Mouse (Mus musculus): Measurements from ENCODE around the gene Nprl3.

Nprl3 gene

GRCm38 (mm10) chr11:32224468-32225139 lies 42.9 kb downstream of the Nprl3 start:
- peak; percentile 74 for DNase-seq (ENCODE audit: low spot score)

GRCm38 (mm10) chr11:32223297-32223967 lies 44.1 kb downstream of the Nprl3 start:
- DNase-seq (ENCODE audit: low spot score), result no peak

GRCm38 (mm10) chr11:32222570-32223194 lies 44.8 kb downstream of the Nprl3 start:
- DNase-seq (ENCODE audit: low spot score), result no peak

- DNase-seq (ENCODE audit: low spot score), result peak; percentile 75
Observed at GRCm38 (mm10) chr11:32221951-32222409, 45.5 kb downstream of the Nprl3 start, which contains the start of gene Rhbdf1. Gene Rhbdf1 (minus strand): TSS chr11:32222300.

GRCm38 (mm10) chr11:32221225-32221950 lies 46.1 kb downstream of the Nprl3 start:
- peak; percentile 59 for DNase-seq (ENCODE audit: low spot score)

- DNase-seq (ENCODE audit: low spot score), result no peak
Observed at GRCm38 (mm10) chr11:32220607-32221224, 46.8 kb downstream of the Nprl3 start.

- no peak for DNase-seq (ENCODE audit: low spot score)
Observed at GRCm38 (mm10) chr11:32219287-32219686, 48.2 kb downstream of the Nprl3 start.

GRCm38 (mm10) chr11:32218501-32219050 lies 48.9 kb downstream of the Nprl3 start:
- DNase-seq (ENCODE audit: low spot score), result no peak

- DNase-seq (ENCODE audit: low spot score), result peak; percentile 63
Observed at GRCm38 (mm10) chr11:32216851-32217250, 50.7 kb downstream of the Nprl3 start.

- no peak for DNase-seq (ENCODE audit: low spot score)
Observed at GRCm38 (mm10) chr11:32215372-32216162, 51.9 kb downstream of the Nprl3 start.

GRCm38 (mm10) chr11:32210623-32211022 lies 56.9 kb downstream of the Nprl3 start:
- no peak for DNase-seq (ENCODE audit: low spot score)

- DNase-seq (ENCODE audit: low spot score), result peak; percentile 93
Observed at GRCm38 (mm10) chr11:32205058-32205873, 62.2 kb downstream of the Nprl3 start, which contains the start of gene Snrnp25. Gene Snrnp25 (plus strand): TSS chr11:32205415.

GRCm38 (mm10) chr11:32201922-32202685 lies 65.4 kb downstream of the Nprl3 start:
- no peak for DNase-seq (ENCODE audit: low spot score)

GRCm38 (mm10) chr11:32200992-32201391 lies 66.5 kb downstream of the Nprl3 start:
- peak; percentile 0 for DNase-seq (ENCODE audit: low spot score)

- peak; percentile 3 for DNase-seq (ENCODE audit: low spot score)
Observed at GRCm38 (mm10) chr11:32200075-32200601, 67.4 kb downstream of the Nprl3 start, which contains the start of gene Il9r. Gene Il9r (minus strand): TSS chr11:32200279.

GRCm38 (mm10) chr11:32199230-32199629 lies 68.3 kb downstream of the Nprl3 start:
- peak; percentile 2 for DNase-seq (ENCODE audit: low spot score)

GRCm38 (mm10) chr11:32198256-32198955 lies 69.1 kb downstream of the Nprl3 start:
- DNase-seq (ENCODE audit: low spot score), result peak; percentile 1

GRCm38 (mm10) chr11:32197766-32198165 lies 69.7 kb downstream of the Nprl3 start:
- no peak for DNase-seq (ENCODE audit: low spot score)
